Mouse (Mus musculus): ENCODE measurements at regions not wholly inside any gene's neighbourhood (a gene's known extent, or its start where the extent isn't known, plus 50 kb on each side); places are given as distances from the start of the nearest gene placed in this dataset.
A peak's percentile ranks its signal among the peaks of the same experiment; 100 is the strongest.
"Not testable (repeated sequence)": the region's sequence is repeated elsewhere in the genome, so short reads cannot be mapped to it uniquely, and the experiment has no call there.

DNA sequence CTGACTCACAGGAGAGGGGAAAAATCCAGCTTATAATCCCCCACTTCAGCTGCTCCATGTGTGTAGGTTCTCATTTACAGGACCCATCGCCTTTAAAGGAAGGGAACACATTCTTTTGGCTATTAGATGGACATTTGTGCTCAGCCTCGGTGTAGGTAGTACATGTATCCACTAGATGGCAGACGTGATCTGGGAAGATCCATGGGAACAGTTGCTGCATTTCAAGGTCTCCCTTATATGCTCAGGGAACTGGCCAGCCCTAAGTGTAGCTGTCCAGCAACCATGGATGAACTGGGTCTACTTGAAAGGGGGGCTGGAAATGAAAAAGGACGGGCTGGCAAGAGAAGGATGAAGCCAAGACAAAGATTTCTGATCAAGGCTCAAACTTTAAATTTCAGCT, 124.0 kb downstream of the Akain1 start:
- peak; percentile 41 for DNase-seq (ENCODE audit: low read depth, low spot score)

- DNase-seq (ENCODE audit: low read depth, low spot score): not testable (repeated sequence)
Measured at GRCm38 (mm10) chr17:69571070-69571669, 132.0 kb downstream of the Akain1 start.

DNA sequence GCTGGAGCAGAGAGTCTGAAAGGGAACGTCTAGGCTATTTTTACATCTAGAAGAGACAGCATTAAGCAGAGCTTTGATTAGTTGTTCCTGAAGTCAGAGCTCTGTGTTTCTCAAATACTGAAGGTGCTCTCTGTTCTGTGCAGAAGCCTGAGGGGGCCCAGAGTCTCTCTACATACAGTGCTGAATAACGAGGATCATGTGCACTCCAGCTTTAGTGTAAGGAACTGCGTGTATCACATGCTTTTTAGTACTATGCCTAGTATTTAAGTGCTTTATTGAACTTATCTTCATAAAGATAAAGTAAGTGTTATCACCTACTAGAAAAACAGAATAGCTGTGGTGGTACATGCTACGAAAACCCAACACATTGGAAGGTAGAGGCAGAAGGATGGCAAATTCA, 151.4 kb downstream of the Akain1 start:
- no peak for DNase-seq (ENCODE audit: low read depth, low spot score)

DNA sequence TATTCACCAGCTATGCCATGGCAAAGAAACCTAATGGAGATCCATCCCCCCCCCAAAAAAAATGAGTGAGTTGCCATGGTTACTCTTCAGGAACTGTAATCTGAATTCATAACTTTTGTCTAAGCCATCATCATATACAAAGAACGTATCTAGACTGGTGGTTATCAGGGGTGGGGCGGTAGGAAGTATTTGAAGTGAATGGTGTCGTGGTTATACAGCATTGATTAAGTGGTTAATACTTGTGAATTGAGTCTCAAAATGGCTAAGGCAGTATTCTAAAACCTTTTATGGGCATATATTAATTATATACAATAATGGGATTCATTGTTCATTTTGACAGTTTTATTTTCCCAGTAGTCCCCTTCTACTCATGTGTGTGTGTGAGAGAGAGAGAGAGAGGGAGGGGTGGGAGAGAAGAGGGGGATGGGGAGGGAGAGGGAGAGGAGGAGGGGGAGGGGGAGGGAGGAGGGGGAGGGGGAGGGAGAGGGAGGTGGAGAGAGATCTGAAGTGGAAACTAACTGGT, 158.7 kb downstream of the Akain1 start:
- no peak for DNase-seq (ENCODE audit: low read depth, low spot score)

DNA sequence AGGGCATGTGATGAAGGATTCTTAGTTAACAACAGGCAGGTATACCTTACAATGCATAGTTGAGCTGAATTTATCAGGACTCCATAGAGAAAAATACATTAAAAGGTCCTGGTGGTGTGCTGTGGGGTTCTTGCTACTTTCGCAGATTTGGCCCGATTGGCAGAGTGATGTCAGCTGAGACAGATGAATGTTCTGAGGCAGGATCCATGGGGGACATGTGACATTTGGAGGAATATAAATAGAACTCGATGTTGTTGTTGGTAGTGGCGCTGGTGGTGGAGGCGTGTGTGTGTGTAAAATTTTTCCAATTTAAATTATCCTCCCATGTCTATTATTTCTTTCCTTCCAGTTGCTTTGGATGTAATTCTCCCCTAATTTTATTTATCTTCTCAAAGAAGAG, 159.3 kb downstream of the Akain1 start:
- DNase-seq (ENCODE audit: low read depth, low spot score): no peak

DNA sequence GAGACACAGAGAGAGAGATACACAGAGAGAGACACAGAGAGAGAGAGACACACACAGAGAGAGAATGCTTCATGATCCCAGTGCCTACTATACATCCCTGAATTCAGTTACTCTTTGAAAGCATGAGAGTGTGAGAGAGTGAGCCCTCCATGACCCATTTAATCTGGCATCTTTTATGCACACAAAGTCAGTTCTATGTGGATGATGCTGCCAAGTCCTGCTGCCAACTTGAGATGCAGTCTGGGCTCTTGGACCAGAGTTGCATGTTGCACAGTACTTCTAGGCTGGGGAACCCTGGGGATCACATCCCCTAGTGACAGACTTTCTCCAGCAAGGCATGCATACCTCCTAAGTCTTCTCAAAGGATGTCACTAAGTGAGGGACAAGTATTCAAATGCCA, 164.5 kb downstream of the Akain1 start:
- DNase-seq (ENCODE audit: low read depth, low spot score): no peak

GRCm38 (mm10) chr17:69604698-69605097, 165.6 kb downstream of the Akain1 start:
- no peak for DNase-seq (ENCODE audit: low read depth, low spot score)

GRCm38 (mm10) chr17:69605458-69605857, 166.3 kb downstream of the Akain1 start:
- no peak for DNase-seq (ENCODE audit: low read depth, low spot score)

- DNase-seq (ENCODE audit: low read depth, low spot score): no peak
Measured at GRCm38 (mm10) chr17:69631411-69631810, 192.3 kb downstream of the Akain1 start.

- DNase-seq (ENCODE audit: low read depth, low spot score): not testable (repeated sequence)
Measured at GRCm38 (mm10) chr17:69650496-69650895, 211.4 kb downstream of the Akain1 start.

DNA sequence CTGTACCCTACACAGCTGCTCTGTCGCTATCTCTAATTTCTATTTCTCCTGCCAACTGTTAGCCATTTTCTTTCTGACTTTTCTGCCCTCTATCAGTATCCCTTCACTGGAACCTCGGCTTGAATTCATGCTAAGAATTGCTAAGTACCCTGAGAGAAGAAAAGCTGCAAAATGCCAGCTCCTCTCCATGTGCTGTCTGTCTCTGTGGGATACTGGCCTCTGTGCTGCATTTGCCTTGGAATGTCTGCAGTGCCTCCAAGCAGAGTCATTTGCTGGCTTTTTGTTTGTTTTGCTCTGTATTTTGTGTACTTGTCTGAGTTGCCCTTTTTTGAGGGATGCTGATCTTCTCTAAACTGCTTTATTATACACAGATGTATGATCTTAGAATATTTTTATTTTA, 215.5 kb downstream of the Akain1 start:
- DNase-seq (ENCODE audit: low read depth, low spot score): no peak

- DNase-seq (ENCODE audit: low read depth, low spot score): no peak
Measured at GRCm38 (mm10) chr17:69672530-69672929, 233.4 kb downstream of the Akain1 start.

DNA sequence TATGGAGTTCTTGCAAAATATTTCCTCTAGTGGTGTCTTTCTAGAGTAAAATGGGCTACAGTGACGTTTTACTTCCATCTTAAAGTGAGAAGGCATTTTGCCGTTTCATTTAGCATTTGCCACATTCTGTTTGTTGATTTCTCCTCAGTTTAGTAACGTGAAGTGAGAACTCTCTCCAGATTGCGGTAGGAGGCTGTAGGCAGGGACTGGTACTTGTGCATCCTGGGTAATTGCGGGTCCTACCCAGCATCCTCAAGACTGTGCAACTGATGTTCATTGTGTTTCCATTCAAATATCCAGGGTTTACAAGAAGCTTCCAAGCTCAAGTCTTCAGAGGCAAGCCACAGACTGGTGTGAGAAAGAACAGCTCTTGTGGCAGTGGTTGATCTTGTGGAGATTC, 244.0 kb downstream of the Akain1 start:
- DNase-seq (ENCODE audit: low read depth, low spot score): peak; percentile 59

DNA sequence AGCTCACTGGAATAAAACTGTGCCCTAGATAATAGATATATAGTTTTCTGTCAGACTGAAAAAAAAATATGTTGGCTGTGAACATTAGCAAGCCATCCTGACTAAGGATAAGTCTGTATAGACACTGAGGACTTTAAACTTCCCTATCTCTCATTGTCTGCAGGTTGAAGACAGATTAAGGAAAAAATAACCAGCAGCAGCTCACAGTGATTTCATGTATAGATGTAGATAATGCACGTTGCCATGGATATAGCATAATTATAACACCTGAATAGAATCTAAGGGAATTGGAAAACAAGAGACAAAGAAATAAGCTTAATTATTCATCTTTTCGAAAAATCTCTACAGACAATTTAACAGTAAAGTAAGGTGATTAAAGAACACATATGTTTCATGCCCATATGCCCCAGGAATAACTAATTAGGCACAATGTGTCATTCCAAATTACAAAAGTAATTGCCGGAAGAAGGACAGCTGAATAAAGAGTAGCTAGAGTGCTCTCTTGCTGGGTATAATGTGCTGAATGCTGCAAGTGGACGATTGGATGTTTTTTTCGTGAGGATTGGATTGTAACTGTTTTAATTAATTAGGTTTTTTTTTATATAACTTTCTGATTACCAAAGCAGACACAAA, 246.6 kb downstream of the Akain1 start:
- no peak for DNase-seq (ENCODE audit: low read depth, low spot score)

- DNase-seq (ENCODE audit: low read depth, low spot score): no peak
Measured at GRCm38 (mm10) chr17:69686383-69686782, 247.3 kb downstream of the Akain1 start.

DNA sequence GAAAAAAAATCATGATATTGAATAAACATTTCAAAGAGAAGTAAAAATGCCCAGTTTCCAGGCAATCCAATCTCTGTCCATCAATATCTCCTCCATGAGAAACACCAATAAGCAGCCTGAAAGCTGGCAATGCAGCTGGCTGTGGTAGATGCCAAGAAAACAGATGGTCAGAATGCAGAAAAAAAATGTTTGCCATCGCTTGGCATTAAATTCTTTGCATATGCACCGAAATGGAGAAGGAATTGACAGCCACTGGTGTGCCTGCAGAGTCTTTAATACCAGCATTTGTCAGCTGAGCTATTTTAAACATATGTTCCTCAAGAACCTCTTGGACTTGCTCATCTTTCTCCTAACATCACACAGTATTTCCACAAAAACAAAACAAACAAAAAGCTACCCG, 256.2 kb downstream of the Akain1 start:
- peak; percentile 65 for DNase-seq (ENCODE audit: low read depth, low spot score)

DNA sequence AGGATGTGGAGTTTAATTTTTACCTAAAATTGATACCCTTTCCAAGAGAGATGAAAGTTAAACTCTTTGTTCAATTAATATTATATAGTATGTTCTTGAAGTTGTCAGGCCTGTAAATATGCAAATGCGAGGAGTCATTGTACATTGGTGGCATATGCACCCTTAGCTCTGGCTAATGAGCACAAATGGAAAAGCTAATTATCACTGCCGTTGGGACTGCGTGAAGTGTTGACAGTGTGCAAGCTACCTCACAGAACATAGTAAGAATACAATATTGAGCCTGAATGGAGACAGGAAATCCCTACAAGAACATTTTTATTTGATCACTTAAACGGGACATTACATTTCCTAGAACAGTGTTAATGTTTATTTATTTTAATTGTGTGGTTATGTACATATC, 241.5 kb upstream of the Dlgap1 start:
- no peak for DNase-seq (ENCODE audit: low read depth, low spot score)

DNA sequence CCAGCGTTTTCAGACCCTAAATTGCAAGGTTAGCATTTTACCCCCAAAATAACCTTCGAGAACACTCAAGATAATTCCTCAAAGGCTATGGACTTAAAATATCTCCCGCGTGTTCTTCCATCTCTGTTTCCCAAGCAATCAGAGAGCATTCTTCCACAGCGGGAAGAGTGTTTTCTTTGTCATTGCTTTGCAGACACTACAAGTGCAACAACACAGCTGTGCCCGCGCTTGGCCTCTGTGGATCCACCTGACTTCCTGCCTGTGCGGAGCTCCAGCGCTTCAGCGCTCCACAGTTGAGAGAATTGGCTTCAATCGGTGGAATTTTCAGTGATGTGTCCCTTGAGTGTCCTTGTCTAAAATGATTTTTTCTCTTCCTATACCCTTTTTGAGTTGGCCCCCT, 235.9 kb upstream of the Dlgap1 start:
- peak; percentile 31 for DNase-seq (ENCODE audit: low read depth, low spot score)

GRCm38 (mm10) chr17:69736379-69737096, 232.3 kb upstream of the Dlgap1 start:
- peak; percentile 39 for DNase-seq (ENCODE audit: low read depth, low spot score)

DNA sequence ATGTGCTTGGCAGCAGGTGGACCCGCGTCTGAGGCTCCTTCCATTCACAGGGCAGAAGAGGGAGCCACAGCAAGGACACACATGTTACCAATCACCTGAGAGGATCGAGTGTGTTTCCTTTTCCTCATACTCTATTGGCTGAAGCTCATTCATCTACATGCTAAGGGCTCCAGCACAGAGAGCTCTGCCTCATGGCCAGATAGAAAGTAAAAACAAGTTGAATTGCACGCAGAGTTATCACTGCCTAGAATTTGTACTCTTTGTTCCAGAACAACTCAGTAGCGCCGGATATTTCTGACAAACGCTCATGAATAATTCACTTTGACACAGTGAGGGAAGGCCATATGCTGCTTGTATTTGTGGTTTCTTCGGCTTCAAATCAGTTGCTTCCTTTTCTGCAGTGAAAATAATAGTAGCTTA, 199.9 kb upstream of the Dlgap1 start:
- DNase-seq (ENCODE audit: low read depth, low spot score): peak; percentile 93

DNA sequence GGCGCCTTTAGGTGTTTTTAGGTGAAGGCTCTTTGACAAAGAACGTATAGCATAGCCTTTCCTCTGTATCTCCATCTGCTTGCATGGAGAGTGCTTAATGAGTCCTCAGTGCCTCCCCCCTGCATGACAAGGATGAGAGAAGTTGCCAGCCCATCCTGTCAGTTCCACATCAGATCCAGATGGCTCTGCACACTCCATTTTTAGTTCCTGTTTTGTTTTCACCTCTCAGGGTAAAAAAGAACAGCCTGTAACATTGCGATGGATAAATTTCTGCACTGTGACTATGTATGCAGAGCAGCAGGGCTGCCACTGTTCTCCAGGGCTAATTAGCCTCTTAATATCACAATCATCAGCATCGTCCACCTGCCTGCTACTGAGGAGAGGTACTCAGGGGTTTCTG, 198.8 kb upstream of the Dlgap1 start:
- peak; percentile 87 for DNase-seq (ENCODE audit: low read depth, low spot score)

GRCm38 (mm10) chr17:69781201-69781600, 187.7 kb upstream of the Dlgap1 start:
- DNase-seq (ENCODE audit: low read depth, low spot score): no peak

GRCm38 (mm10) chr17:69786985-69787384, 181.9 kb upstream of the Dlgap1 start:
- no peak for DNase-seq (ENCODE audit: low read depth, low spot score)

All from telencephalon, adult 2 months (tissue).